Mouse (Mus musculus) olfactory bulb, adult 2 months (tissue): Measurements from ENCODE around the gene Tspear. TPM values are rescaled to one million over a fixed set of nuclear protein-coding genes. Genes with fewer than 3 reads are reported as not detected.

Experiments
- H3K27ac ChIP-seq: fragments of 200-500 bp; 2 replicates; pipeline ENCODE4 v1.5.1; 2012; ENCODE audit warnings: low read depth, low read length; ENCODE audit not compliant: insufficient read depth
- H3K4me1 ChIP-seq: fragments of 200-500 bp; 2 replicates; pipeline ENCODE4 v1.6.1; 2012; ENCODE audit warnings: low read length; ENCODE audit not compliant: control insufficient read depth, insufficient read depth
- H3K4me3 ChIP-seq: fragments of 200-500 bp; 2 replicates; pipeline ENCODE4 v1.5.1; 2012; ENCODE audit warnings: mild to moderate bottlenecking, low read depth, low read length, moderate library complexity; ENCODE audit not compliant: insufficient read depth
- CTCF ChIP-seq: fragments of 200-500 bp; IDR thresholded peaks from 2 replicates; pipeline ENCODE4 v1.5.1; 2012; ENCODE audit warnings: low read depth, mild to moderate bottlenecking, low read length, moderate library complexity; ENCODE audit not compliant: insufficient read depth
- POLR2A ChIP-seq: fragments of 200-500 bp; IDR thresholded peaks from 2 replicates; pipeline ENCODE4 v1.6.1; 2012; ENCODE audit warnings: mild to moderate bottlenecking, low read depth, low read length, moderate library complexity; ENCODE audit not compliant: insufficient read depth
- WGBS: fragments of 180-500 bp; shearing (Covaris S2); methylation state at CpG from one replicate; pipeline ENCODE4 v1.1.7; 2018; 5-methylcytosine and 5-hydroxymethylcytosine counted together
- polyA plus RNA-seq: library from polyadenylated mRNA; stranded (reverse); fragments of >200 nt; gene quantifications from 2 replicates; pipeline ENCODE4 v1.2.4, GENCODE M21; 2012; ENCODE audit warnings: low replicate concordance; ENCODE audit not compliant: missing spikeins, insufficient read depth, insufficient read length

Tspear gene
- not detected in 2 replicates for polyA plus RNA-seq

- TF ChIP-seq POLR2A, result no peak
- no peak for TF ChIP-seq CTCF
These were observed at the start of gene Tspear for GRCm38 (mm10) chr10:77685895-77686664. Gene Tspear (plus strand): TSS chr10:77686569.

GRCm38 (mm10) chr10:77638956-77639355, 47.4 kb upstream of the Tspear start:
- 75% methylated on average over 6 of the region's 6 CpGs for WGBS
- Histone ChIP-seq H3K4me1 (peaks cover 9% of the 10 kb centered on the region; the same call in 1 of the 2 replicates), H3K27ac (no peak overlapping the region), H3K4me3 (no peak overlapping the region)
- TF ChIP-seq POLR2A (no peak), CTCF (no peak)

More at GRCm38 (mm10) chr10:77685895-77686664, at the start of gene Tspear:
- Histone ChIP-seq H3K4me1 (peaks cover 27% of the 10 kb centered on the region), H3K27ac (no peak within 1 kb of the TSS), H3K4me3 (no peak within 1 kb of the TSS)
- WGBS, result 24% methylated on average over 22 of the region's 22 CpGs

- no peak overlapping the region for H3K4me3 ChIP-seq
- 76% methylated on average over 7 of the region's 7 CpGs for WGBS
- no peak for TF ChIP-seq CTCF
- TF ChIP-seq POLR2A, result no peak
These were observed 43.2 kb upstream of the Tspear start for GRCm38 (mm10) chr10:77643160-77643559.

GRCm38 (mm10) chr10:77645571-77645970, 40.8 kb upstream of the Tspear start:
- TF ChIP-seq POLR2A (no peak), CTCF (no peak; the same call in 1 of the 2 replicates)

More at GRCm38 (mm10) chr10:77643160-77643559, 43.2 kb upstream of the Tspear start:
- Histone ChIP-seq H3K27ac (no peak overlapping the region), H3K4me1 (peaks cover 4% of the 10 kb centered on the region; the same call in 1 of the 2 replicates)

GRCm38 (mm10) chr10:77647461-77647860, 38.9 kb upstream of the Tspear start:
- H3K4me1 ChIP-seq, result peaks cover 13% of the 10 kb centered on the region
- TF ChIP-seq CTCF (no peak), POLR2A (no peak)
- 86% methylated on average over 1 of the region's 1 CpGs for WGBS
- no peak overlapping the region for H3K27ac ChIP-seq
- H3K4me3 ChIP-seq, result no peak overlapping the region

More at GRCm38 (mm10) chr10:77645571-77645970, 40.8 kb upstream of the Tspear start:
- no peak overlapping the region for H3K4me3 ChIP-seq
- WGBS, result 90% methylated on average over 5 of the region's 5 CpGs
- no peak overlapping the region for H3K27ac ChIP-seq
- H3K4me1 ChIP-seq, result peaks cover 13% of the 10 kb centered on the region

- TF ChIP-seq POLR2A (no peak), CTCF (no peak)
- 84% methylated on average over 8 of the region's 8 CpGs for WGBS
- Histone ChIP-seq H3K4me3 (no peak overlapping the region), H3K4me1 (peaks cover 13% of the 10 kb centered on the region), H3K27ac (no peak overlapping the region)
These were observed 38.5 kb upstream of the Tspear start for GRCm38 (mm10) chr10:77647901-77648300.

- no peak for TF ChIP-seq POLR2A
- TF ChIP-seq CTCF, result no peak
- WGBS, result 88% methylated on average over 9 of the region's 9 CpGs
- H3K27ac ChIP-seq, result no peak overlapping the region
- peaks cover 13% of the 10 kb centered on the region for H3K4me1 ChIP-seq
- no peak overlapping the region for H3K4me3 ChIP-seq
These were observed 34.3 kb upstream of the Tspear start for GRCm38 (mm10) chr10:77652046-77652445.

GRCm38 (mm10) chr10:77658286-77658994, 27.9 kb upstream of the Tspear start:
- no peaks in the 10 kb centered on the region for H3K4me1 ChIP-seq
- WGBS, result 87% methylated on average over 15 of the region's 15 CpGs
- H3K4me3 ChIP-seq, result no peak overlapping the region
- no peak for TF ChIP-seq POLR2A
- TF ChIP-seq CTCF, result no peak
- no peak overlapping the region for H3K27ac ChIP-seq
